Mouse (Mus musculus) liver, embryonic 11.5 days (tissue): Measurements from ENCODE around the gene Mgmt. TPM values are rescaled to one million over a fixed set of nuclear protein-coding genes. Genes with fewer than 3 reads are reported as not detected.

ENCODE experiments used
- ATAC-seq: fragments of 200-750 bp; cut with Nextera tagmentation; replicated peaks from 2 replicates; pipeline ENCODE4 v1.8.0; 2017; ENCODE audit warnings: moderate number of reproducible peaks, mild to moderate bottlenecking, moderate TSS enrichment, moderate library complexity; ENCODE audit not compliant: low FRiP score
- DNase-seq: peaks from one replicate; pipeline ENCODE4 v3.0.0-alpha.2; 2017; ENCODE audit warnings: low spot score
- H3K27ac ChIP-seq: fragments of 300-500 bp; sonication (generic); 2 replicates; pipeline ENCODE4 v1.5.1; 2014; ENCODE audit warnings: mild to moderate bottlenecking, low read depth, low read length, control low read depth
- H3K27me3 ChIP-seq: fragments of 300-500 bp; sonication (generic); replicated peaks from 2 replicates; pipeline ENCODE4 v1.6.1; 2014; ENCODE audit warnings: low read length, mixed read lengths; ENCODE audit not compliant: control insufficient read depth, insufficient read depth
- H3K36me3 ChIP-seq: fragments of 300-500 bp; sonication (generic); 2 replicates; pipeline ENCODE4 v1.6.1; 2014; ENCODE audit warnings: mild to moderate bottlenecking, low read length, moderate library complexity, mixed read lengths; ENCODE audit not compliant: control insufficient read depth, insufficient read depth
- H3K4me1 ChIP-seq: fragments of 300-500 bp; sonication (generic); replicated peaks from 2 replicates; pipeline ENCODE4 v1.6.1; 2014; ENCODE audit warnings: low read length, mixed read lengths; ENCODE audit not compliant: control insufficient read depth, insufficient read depth
- H3K4me2 ChIP-seq: fragments of 300-500 bp; sonication (generic); 2 replicates; pipeline ENCODE4 v1.6.1; 2014; ENCODE audit warnings: mild to moderate bottlenecking, control low read depth, moderate library complexity
- H3K4me3 ChIP-seq: fragments of 300-500 bp; sonication (generic); 2 replicates; pipeline ENCODE4 v1.5.1; 2014; ENCODE audit warnings: low read depth, low read length, control low read depth
- H3K9ac ChIP-seq: fragments of 300-500 bp; sonication (generic); 2 replicates; pipeline ENCODE4 v1.6.1; 2014; ENCODE audit warnings: low read depth, low read length, control low read depth
- H3K9me3 ChIP-seq: fragments of 300-500 bp; sonication (generic); 2 replicates; pipeline ENCODE4 v1.6.1; 2016; ENCODE audit warnings: low read length, inconsistent platforms, mixed read lengths; ENCODE audit not compliant: control insufficient read depth
- WGBS: fragments of 180-500 bp; shearing (Covaris S2); extraction: QIAGEN DNeasy Blood & Tissue Kit; methylation state at CpG from one replicate; pipeline ENCODE4 v1.1.7; 2014; 5-methylcytosine and 5-hydroxymethylcytosine counted together
- polyA plus RNA-seq: library from polyadenylated mRNA; unstranded; fragments of >200 nt; fragmentation: Nextera tagmentation; extraction: Ambion mirVana; gene quantifications from 2 replicates; pipeline ENCODE4 v1.2.1, GENCODE M21; 2014

The Mgmt gene
- polyA plus RNA-seq, 1 experiment from 2014 or later = 6.5 TPM

- Histone ChIP-seq H3K4me3 (no peak overlapping the region), H3K4me2 (no peak overlapping the region), H3K9me3 (no peaks in the 10 kb centered on the region), H3K27me3 (no peaks in the 10 kb centered on the region), H3K4me1 (no peaks in the 10 kb centered on the region), H3K36me3 (no peaks in the 10 kb centered on the region), H3K9ac (no peak overlapping the region), H3K27ac (no peak overlapping the region)
- WGBS = 78% methylated on average over 3 of the region's 3 CpGs
- no peak for ATAC-seq
- no peak for DNase-seq
Measured at GRCm38 (mm10) chr7:137099766-137100165, 205.4 kb downstream of the Mgmt start.

- DNase-seq = no peak
- H3K4me3 ChIP-seq = no peak overlapping the region
- no peaks in the 10 kb centered on the region for H3K4me1 ChIP-seq
- no peak overlapping the region for H3K4me2 ChIP-seq
- ATAC-seq = no peak
- H3K27ac ChIP-seq = no peak overlapping the region
- 80% methylated on average over 10 of the region's 10 CpGs for WGBS
- H3K27me3 ChIP-seq = no peaks in the 10 kb centered on the region
- no peaks in the 10 kb centered on the region for H3K9me3 ChIP-seq
- no peaks in the 10 kb centered on the region for H3K36me3 ChIP-seq
- no peak overlapping the region for H3K9ac ChIP-seq
Measured at GRCm38 (mm10) chr7:137102606-137103195, 208.3 kb downstream of the Mgmt start.

GRCm38 (mm10) chr7:137112101-137112500 lies 217.7 kb downstream of the Mgmt start:
- ATAC-seq = no peak
- DNase-seq = no peak
- Histone ChIP-seq H3K36me3 (no peaks in the 10 kb centered on the region), H3K27me3 (no peaks in the 10 kb centered on the region), H3K9me3 (0 out of 2 replicates have a peak, but pooled peaks cover 6% of the 10 kb centered on the region), H3K4me1 (no peaks in the 10 kb centered on the region), H3K4me3 (no peak overlapping the region), H3K27ac (no peak overlapping the region), H3K9ac (no peak overlapping the region), H3K4me2 (no peak overlapping the region)
- WGBS = 91% methylated on average over 4 of the region's 4 CpGs

- no peaks in the 10 kb centered on the region for H3K27me3 ChIP-seq
- no peak overlapping the region for H3K9ac ChIP-seq
- no peaks in the 10 kb centered on the region for H3K4me1 ChIP-seq
- ATAC-seq = no peak
- H3K27ac ChIP-seq = no peak overlapping the region
- 0 out of 2 replicates have a peak, but pooled peaks cover 6% of the 10 kb centered on the region for H3K9me3 ChIP-seq
- no peak overlapping the region for H3K4me3 ChIP-seq
- H3K4me2 ChIP-seq = no peak overlapping the region
- DNase-seq = no peak
- no peaks in the 10 kb centered on the region for H3K36me3 ChIP-seq
- WGBS = 66% methylated on average over 4 of the region's 4 CpGs
Measured at GRCm38 (mm10) chr7:137116246-137116645, 221.8 kb downstream of the Mgmt start.

GRCm38 (mm10) chr7:137121243-137121858 lies 226.9 kb downstream of the Mgmt start:
- H3K27ac ChIP-seq = no peak overlapping the region
- no peaks in the 10 kb centered on the region for H3K36me3 ChIP-seq
- H3K4me3 ChIP-seq = no peak overlapping the region
- no peak for ATAC-seq
- no peaks in the 10 kb centered on the region for H3K4me1 ChIP-seq
- H3K9me3 ChIP-seq = no peaks in the 10 kb centered on the region
- DNase-seq = no peak
- 81% methylated on average over 16 of the region's 16 CpGs for WGBS
- no peaks in the 10 kb centered on the region for H3K27me3 ChIP-seq
- no peak overlapping the region for H3K4me2 ChIP-seq
- H3K9ac ChIP-seq = no peak overlapping the region

GRCm38 (mm10) chr7:137128726-137129125 lies 234.3 kb downstream of the Mgmt start:
- no peaks in the 10 kb centered on the region for H3K27me3 ChIP-seq
- no peaks in the 10 kb centered on the region for H3K9me3 ChIP-seq
- ATAC-seq = no peak
- DNase-seq = no peak
- H3K4me3 ChIP-seq = no peak overlapping the region
- H3K36me3 ChIP-seq = no peaks in the 10 kb centered on the region
- H3K4me1 ChIP-seq = no peaks in the 10 kb centered on the region
- WGBS = 83% methylated on average over 8 of the region's 8 CpGs
- H3K9ac ChIP-seq = no peak overlapping the region
- H3K4me2 ChIP-seq = no peak overlapping the region
- H3K27ac ChIP-seq = no peak overlapping the region

- H3K27ac ChIP-seq = no peak overlapping the region
- ATAC-seq = no peak
- WGBS = 77% methylated on average over 10 of the region's 10 CpGs
- H3K4me2 ChIP-seq = no peak overlapping the region
- H3K4me3 ChIP-seq = no peak overlapping the region
- no peak overlapping the region for H3K9ac ChIP-seq
- no peaks in the 10 kb centered on the region for H3K9me3 ChIP-seq
- no peaks in the 10 kb centered on the region for H3K4me1 ChIP-seq
- no peaks in the 10 kb centered on the region for H3K36me3 ChIP-seq
- no peaks in the 10 kb centered on the region for H3K27me3 ChIP-seq
- no peak for DNase-seq
Measured at GRCm38 (mm10) chr7:137130211-137130610, 235.8 kb downstream of the Mgmt start.

- Histone ChIP-seq H3K27me3 (no peaks in the 10 kb centered on the region), H3K9me3 (no peaks in the 10 kb centered on the region), H3K4me2 (no peak overlapping the region), H3K9ac (no peak overlapping the region), H3K4me3 (no peak overlapping the region), H3K27ac (no peak overlapping the region), H3K36me3 (no peaks in the 10 kb centered on the region), H3K4me1 (no peaks in the 10 kb centered on the region)
- ATAC-seq (no peak), DNase-seq (no peak)
- WGBS = 46% methylated on average over 5 of the region's 5 CpGs
Measured at GRCm38 (mm10) chr7:137131957-137132356, 237.5 kb downstream of the Mgmt start.

GRCm38 (mm10) chr7:137138101-137138500 lies 243.7 kb downstream of the Mgmt start:
- no peaks in the 10 kb centered on the region for H3K36me3 ChIP-seq
- no peaks in the 10 kb centered on the region for H3K4me1 ChIP-seq
- H3K4me3 ChIP-seq = no peak overlapping the region
- ATAC-seq = no peak
- H3K9ac ChIP-seq = no peak overlapping the region
- H3K4me2 ChIP-seq = no peak overlapping the region
- H3K27ac ChIP-seq = no peak overlapping the region
- H3K9me3 ChIP-seq = no peaks in the 10 kb centered on the region
- DNase-seq = no peak
- H3K27me3 ChIP-seq = no peaks in the 10 kb centered on the region
- 61% methylated on average over 5 of the region's 5 CpGs for WGBS
